Mouse (Mus musculus): ENCODE measurements around the gene Pigc.

The Pigc gene

GRCm38 (mm10) chr1:161976255-161977182 lies 7.5 kb downstream of the Pigc start:
- DNase-seq (ENCODE audit: low spot score): peak; percentile 91

DNA sequence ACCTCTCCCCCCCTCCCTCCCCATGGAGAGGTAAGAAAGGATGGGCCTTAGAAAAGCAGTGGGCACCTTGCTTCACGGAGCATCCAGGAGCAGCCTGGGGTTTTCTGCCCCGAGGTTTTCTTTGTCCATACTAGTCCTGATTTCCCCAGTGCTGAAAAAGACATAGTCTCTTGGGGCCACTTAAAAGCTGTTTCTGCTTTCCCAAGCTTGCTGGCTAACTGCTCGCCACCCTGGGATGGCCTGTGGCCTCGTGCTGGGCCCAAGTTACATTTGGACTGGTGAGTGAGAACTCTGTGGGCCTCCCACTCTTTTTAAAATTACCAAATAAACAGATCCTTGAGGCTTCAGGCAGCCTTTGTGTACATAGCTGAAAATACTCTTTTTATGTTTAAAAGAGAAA lies 8.3 kb downstream of the Pigc start:
- DNase-seq (ENCODE audit: low spot score): no peak

GRCm38 (mm10) chr1:161978173-161978700 lies 9.3 kb downstream of the Pigc start:
- no peak for DNase-seq (ENCODE audit: low spot score)

- no peak for DNase-seq (ENCODE audit: low spot score)
Measured at GRCm38 (mm10) chr1:161979536-161979935, 10.6 kb downstream of the Pigc start, which contains the start of gene 4930558K02Rik. Gene 4930558K02Rik (minus strand): TSS chr1:161979636.

DNA sequence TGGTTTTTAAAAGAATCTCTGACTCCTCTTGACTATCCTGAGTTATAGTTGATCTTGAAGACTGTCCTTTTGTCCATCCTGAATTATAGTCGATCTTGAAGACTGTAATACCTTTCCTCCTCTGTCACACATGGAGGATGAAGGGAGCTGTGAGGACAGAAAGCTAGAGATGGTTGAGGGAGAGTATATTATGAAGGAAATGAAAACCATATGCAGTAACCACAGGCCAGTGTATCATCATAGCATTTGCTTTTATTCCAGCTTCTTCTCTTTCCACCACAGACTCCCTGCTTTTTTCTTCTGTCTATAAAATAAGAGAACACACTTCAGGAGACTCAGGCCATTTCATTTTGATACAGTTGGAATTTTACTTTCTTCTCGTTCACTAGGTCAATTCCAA lies 11.1 kb downstream of the Pigc start:
- no peak for DNase-seq (ENCODE audit: low spot score)

GRCm38 (mm10) chr1:161980626-161981298 lies 11.8 kb downstream of the Pigc start:
- DNase-seq (ENCODE audit: low spot score): no peak

GRCm38 (mm10) chr1:161983451-161983850 lies 14.5 kb downstream of the Pigc start:
- DNase-seq (ENCODE audit: low spot score): no peak

GRCm38 (mm10) chr1:161983979-161984566 lies 15.1 kb downstream of the Pigc start:
- no peak for DNase-seq (ENCODE audit: low spot score)

DNA sequence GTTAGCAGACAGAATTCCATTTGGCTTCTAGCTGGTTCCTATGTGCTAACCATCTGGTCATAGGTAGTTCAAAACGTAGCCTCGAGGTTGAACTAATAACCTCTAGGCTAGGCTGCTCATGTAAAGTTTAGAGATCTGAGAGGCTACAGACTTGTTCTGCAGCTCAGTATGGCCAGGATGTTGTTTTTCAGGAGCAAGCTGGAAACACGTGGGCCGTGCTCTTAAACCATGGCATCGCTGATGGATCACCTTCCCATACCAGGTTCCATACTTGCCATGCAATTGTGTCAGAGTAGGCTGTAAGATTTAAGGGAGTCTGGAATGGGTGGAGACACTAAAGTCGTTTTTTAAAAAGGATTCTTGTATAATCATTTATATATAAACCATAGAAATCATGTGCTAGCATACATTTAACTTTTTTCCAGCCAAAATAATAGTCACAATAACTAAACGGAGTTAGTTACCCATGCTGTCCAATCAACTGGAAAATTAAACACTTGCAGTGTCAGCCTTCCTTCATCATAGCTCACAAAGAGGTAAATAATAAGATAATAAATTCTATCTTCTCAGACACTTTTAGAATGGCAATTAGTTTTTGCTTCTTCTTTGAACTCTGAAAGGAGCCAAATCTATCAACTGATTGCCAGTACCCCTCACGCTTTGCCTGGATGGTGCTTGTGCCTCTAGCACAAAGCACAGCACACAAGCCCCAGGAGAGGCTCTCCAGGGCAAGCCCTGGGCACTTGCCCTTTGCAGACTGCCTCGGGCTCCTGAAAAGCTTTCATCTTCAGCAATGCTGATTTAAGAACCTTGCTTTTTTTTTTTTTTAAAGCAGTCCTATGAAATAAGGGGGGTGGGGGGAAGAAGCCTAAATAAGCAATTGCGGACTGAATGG lies 21.9 kb downstream of the Pigc start:
- no peak for DNase-seq (ENCODE audit: low spot score)

- DNase-seq (ENCODE audit: low spot score): no peak
Measured at GRCm38 (mm10) chr1:161991846-161992245, 22.9 kb downstream of the Pigc start.

DNA sequence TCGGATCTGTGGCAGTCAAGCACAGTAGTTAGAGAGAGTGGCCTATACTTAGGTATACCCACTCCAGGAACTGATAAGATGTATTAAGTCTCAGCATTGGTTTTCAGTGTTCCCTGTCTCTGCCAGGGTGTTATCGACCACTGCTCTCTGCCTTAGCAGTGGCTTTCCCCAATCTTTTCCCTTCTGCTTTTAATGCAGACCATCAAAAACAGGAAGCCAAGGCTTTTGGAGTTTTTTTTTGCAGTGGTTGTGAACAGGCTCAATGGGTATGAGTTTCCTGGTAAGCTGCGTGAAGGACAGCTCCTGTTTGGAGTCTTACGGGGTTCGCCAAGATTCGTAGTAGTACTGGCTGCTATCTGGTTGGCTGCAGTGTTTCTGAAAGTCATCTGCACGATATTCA lies 23.4 kb downstream of the Pigc start:
- no peak for DNase-seq (ENCODE audit: low spot score)

- no peak for DNase-seq (ENCODE audit: low spot score)
Measured at GRCm38 (mm10) chr1:161998781-161999180, 29.8 kb downstream of the Pigc start.

DNA sequence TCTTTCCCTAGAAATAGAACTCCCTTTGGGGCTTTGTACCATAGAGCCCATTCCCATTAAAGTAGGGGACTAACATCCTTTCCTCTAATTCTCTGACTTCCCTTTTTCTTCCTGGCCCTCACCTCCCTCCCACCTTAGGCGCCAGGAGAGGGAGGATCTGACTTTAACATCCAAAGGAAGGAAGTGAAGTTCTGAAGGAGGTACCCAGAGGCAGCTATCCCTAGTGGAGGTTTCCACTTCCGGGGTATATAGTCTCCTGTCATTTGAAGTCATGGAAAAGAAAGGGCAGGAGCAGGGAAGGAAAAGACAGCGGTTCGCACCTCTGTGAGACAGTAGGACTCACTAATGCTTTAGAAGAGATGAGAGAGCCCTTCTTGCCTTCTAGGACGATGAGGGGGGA lies 30.4 kb downstream of the Pigc start:
- DNase-seq (ENCODE audit: low spot score): no peak

DNA sequence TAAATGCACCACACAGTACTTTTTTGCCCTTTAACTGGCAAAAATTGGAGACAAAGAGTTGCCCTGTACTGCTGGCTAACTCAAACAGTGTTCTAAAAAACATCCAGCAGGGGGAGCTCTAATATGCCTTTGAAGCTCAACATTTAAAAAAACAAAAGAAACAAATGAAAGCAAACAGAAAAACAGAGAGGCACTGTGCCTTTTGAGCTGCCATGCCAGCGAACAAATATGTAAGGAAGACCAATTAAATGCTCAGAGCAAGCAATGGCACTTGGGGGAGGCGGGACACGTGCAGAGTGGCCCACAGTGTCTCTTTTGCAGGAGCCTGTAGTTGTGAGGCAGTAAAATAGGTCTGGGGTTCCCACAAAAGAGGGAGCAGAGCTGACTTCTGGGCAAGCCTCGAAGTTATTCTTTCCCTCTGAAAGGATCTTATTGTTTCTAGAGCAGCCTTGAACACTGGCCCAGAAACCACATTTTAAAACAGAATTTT lies 30.9 kb downstream of the Pigc start:
- DNase-seq (ENCODE audit: low spot score): peak; percentile 91

DNA sequence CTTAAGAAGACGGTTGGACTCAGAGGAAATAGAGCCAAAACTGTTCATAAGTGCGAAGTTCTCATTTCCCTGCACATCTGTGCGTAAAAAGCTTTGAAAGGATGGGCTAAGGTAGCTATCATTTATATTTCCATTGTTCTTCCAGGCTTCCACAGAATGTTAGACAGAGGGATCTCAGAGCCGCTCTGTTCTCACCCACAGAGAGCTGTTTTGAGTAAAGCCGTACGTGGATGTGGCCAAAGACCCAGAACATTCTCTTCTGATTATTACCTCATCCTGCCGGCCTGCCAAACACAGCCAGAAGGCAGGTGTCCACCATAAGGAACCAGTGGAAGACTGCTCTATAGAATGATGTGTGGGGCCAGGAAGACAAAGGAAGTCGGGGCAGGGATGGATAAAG lies 32.3 kb downstream of the Pigc start:
- no peak for DNase-seq (ENCODE audit: low spot score)

DNA sequence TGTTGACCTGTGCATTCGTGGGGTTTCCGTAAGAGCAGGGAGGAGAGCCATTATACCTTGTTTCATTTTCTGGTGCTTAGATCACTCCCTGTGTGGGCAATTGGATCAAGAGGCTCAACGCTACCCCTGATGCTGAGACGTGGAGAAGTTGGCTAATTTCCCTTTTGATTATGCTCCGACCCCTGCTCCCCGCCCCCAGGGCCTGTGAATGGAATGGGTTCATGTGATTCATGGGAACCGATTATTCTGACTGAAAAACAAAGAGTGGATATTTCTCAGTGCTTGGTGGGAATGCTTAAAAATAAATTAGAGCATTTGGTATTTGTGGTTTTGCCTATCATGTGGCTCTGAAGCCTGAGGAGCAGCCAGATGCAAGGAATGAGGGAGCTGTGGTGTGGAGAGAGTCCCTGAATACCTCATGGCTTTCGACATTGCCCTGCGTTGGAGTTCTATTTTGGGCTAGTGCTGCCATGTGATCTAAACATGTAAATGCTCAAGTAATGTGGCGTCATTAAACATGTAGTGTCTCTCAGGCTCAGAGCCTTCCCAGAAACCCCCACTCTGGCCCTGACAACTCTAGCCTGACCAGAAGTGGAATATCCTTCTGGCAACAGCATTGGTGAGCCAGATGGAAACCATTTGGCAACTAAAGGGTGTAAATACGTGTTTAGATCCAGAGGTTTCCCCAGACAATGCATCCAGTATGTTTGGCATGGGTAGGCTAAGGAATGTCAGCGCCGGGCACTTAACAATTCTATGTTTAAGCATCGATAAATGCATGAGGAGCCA lies 34.9 kb downstream of the Pigc start:
- DNase-seq (ENCODE audit: low spot score): peak; percentile 23

DNA sequence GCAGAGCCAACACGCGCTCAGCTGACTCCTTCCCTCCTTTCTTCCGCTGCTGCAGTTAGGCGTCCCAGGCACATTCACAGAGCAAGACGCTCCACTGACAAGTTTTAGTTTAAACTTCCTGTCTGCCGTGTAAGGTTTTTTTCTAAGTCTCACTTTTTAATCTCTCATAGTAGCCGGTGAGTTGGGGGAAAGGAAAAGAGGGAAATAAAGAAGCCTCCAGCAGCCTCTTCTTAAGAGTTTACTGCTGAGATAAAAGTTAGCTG lies 35.5 kb downstream of the Pigc start:
- no peak for DNase-seq (ENCODE audit: low spot score)

DNA sequence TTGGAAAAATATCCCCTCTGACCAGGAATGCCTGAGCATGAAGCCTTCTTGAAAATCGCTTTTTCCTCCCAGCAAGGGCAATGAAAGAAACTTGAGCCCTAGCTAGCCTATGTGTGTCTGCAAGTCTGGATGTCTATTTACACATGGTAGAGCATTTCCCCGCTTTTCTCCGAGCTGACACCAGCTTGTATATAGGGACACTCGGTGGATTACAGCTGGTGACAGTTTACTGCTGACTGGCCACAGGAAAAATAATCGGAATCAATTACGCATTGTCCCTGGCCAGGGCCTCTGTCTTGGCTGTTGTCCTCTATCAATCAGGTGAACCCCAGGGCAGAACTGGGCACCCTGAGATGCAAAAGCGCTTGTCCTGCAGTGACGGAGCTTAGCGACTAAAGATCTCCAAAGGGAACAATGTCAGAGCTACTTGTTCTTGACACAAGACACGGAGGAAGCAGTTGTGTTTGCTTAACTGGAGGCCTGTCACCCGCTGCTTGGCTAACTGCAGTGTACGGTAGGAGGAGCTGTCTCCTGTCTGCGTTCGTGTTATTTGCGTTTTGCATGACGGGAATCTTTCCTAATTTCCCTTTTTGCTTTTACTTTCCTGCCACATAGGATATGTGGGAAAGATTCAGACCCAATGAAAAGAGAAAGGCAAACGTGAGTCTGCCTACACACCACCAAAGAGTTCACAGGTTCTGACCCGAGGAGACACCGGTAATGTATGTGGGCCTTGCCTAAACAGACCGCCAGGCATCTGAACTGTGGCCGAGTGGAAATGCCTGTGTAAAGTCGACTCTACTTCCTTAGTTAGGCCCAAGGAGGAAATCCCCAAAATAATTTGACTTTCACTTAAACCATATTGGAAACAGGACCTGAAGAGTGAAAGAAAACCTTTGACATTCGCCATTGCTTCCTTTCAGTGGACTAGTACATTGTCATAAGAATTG lies 36.1 kb downstream of the Pigc start:
- peak; percentile 51 for DNase-seq (ENCODE audit: low spot score)

- no peak for DNase-seq (ENCODE audit: low spot score)
Measured at GRCm38 (mm10) chr1:162006109-162006508, 37.1 kb downstream of the Pigc start.

- no peak for DNase-seq (ENCODE audit: low spot score)
Measured at GRCm38 (mm10) chr1:162008208-162008607, 39.2 kb downstream of the Pigc start.
